Mouse (Mus musculus): ENCODE measurements at regions not wholly inside any gene's neighbourhood (a gene's known extent, or its start where the extent isn't known, plus 50 kb on each side); places are given as distances from the start of the nearest gene placed in this dataset.

DNA sequence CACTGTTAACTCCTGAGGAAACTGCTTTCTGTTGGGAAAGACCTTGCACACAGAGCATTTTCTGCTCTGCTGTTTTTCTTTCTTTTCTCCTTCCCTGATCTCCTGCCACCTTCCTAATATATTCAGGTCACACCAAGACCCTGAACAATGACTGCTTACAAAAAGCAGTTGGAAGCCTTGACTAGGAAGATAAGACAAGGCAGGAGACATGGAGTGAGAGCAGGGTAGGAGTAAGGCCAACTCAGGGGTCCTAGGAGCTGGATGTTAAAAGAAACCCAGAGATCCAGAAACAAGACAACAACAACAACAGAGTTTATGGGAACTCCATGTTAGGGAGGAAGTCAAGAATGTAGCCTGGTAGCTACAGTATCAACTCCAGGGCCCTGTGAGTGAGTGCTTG lies 426.9 kb downstream of the Sorl1 start:
- TF ChIP-seq GATA4 (IDR thresholded peaks at IDR 0.05; ENCODE audit: insufficient replicate concordance, low read length) = no peak

DNA sequence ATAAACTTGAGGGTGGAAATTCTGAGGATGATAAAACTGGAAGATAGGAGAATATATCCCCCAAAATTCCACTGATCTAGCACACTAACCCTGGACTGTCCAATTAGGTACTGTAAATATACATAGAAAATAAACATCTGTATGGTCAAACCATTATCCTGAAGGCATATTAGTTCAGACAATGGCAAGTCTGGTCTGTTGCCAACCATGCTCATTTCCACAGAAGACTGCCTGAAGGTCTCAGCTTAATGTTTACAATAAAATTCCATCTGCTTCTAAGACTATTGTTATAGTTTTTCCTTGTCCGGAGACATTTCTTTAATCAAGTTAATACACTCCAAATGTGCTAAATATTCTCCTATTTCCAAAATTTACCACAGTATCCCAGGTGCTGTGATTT lies 441.2 kb downstream of the Sorl1 start:
- TF ChIP-seq GATA4 (IDR thresholded peaks at IDR 0.05; ENCODE audit: insufficient replicate concordance, low read length) = no peak

DNA sequence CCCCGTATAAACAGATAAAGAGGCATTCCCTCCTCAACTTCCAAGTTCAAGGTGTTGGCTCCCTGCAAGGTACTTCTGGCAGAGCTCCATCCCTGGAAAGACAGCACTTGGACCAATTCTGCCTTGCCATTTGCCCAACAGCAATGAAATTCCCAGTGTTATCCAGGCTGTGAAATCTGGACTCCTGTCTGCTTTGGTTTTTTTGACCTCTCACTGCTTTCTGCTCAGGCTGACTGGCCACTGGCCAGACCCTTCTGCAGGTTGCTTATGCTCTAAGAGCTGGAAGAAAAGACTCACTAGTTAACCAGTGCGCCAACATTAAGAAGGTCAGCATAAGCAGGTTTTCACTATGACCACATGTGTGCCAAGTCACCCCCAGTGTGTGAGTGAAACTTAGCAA lies 448.4 kb downstream of the Sorl1 start:
- no peak for TF ChIP-seq GATA4 (IDR thresholded peaks at IDR 0.05; ENCODE audit: insufficient replicate concordance, low read length)

DNA sequence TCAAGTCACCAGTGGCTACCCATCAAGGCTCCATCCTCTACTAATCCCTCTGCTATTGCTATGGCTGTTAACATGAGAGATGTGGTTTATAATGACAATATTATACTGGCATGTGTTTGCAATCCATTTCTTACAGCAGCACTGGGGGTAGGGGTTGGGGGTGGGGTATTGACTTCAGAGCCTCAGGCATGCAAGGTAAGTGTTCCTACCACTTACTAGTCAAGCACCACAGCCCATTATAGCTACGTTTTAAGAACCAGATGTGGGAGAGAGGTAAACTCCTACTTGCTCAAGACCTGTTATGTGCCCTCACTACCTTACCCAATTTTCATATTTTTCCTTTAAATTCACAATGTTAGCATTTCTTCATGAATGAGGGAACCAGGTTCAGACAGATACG lies 451.1 kb downstream of the Sorl1 start:
- no peak for TF ChIP-seq GATA4 (IDR thresholded peaks at IDR 0.05; ENCODE audit: insufficient replicate concordance, low read length)

DNA sequence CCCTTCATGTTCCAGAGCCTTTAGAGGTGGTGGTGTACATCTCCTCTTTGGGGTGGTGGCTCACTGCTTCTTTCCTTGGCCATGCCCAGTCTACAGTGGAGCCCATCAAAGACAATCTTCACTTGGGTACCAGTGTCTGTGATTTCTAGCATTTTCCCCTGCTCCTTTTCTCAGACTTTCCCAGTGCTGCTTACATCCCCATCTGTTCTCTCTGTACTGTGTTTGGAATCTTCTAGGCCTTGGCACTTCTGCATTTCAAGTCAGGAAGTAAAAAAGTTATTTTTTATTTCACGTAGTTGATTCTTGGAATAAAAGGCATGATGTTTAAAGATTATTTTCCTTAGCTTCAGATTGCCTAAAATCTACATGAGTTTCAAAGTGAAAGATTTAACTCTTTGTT lies 455.4 kb downstream of the Sorl1 start:
- TF ChIP-seq GATA4 (IDR thresholded peaks at IDR 0.05; ENCODE audit: insufficient replicate concordance, low read length) = no peak

DNA sequence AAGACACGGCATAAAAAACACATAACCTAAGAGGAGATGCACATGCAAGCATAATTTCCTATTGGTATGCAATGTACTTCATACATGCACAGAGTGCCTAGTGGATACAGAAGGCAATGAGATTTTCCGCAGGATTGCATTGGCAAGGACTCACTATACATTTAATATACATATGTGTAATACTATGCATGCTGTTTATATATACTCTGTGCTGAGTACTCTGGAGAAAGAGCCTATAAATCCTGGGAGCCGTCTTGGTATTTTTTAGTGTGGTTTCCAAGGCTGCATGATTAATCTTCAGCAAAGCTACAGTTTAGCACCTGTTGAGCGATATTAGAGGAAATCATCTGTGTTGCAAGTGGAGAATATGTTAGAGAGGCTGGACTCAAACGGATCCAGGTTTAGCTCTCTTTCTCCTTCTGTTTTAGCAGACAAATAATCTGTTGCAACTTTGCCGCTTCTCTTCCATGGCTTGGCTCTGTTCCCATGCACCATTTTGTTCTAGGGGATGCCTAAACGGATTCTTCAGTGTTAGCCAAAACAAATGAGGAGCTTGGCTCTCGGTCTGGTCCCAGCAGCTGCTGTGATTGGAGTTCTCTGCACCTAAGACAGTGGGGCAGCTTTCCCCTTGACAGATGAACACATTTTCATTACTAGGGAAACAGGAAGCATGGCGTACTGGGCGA lies 459.0 kb downstream of the Sorl1 start:
- no peak for TF ChIP-seq GATA4 (IDR thresholded peaks at IDR 0.05; ENCODE audit: insufficient replicate concordance, low read length)

DNA sequence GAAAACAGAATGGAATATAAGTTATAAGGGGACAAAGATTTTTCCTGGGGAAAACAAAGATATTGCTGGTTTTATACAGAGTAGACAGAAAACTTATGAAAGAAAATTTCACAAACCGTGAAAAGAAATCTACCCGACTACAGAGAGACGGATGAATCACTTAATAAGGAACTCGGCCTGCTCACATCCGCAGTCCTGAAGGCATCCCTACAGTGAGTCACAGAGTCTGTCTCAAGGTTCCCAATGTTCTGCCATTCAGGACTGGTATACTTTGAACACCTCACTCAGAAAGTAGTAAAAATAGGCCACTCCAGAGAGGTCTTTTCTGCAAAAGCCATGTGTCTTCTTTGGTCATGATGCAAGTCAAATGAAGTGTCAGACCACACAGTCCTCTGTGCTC lies 463.5 kb downstream of the Sorl1 start:
- no peak for TF ChIP-seq GATA4 (IDR thresholded peaks at IDR 0.05; ENCODE audit: insufficient replicate concordance, low read length)

DNA sequence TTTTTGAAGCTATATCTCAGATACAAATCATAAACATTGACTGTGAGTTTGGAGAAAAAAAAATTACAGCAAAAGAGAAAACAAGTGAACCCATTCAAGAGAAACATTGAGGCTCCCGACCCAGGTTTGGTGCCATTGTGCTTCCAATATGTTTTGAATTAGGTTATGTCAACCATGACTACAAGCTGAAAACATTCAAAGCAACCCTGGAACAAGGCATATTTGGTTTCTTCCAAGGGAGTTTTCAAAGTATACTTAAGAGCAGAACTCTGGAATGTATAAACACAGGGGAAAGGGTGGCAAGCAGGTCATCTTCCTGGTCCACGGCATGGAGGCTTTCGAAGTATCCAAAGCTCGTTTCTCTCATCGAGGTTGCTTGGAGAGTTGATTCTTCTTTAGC lies 464.1 kb downstream of the Sorl1 start:
- no peak for TF ChIP-seq GATA4 (IDR thresholded peaks at IDR 0.05; ENCODE audit: insufficient replicate concordance, low read length)

DNA sequence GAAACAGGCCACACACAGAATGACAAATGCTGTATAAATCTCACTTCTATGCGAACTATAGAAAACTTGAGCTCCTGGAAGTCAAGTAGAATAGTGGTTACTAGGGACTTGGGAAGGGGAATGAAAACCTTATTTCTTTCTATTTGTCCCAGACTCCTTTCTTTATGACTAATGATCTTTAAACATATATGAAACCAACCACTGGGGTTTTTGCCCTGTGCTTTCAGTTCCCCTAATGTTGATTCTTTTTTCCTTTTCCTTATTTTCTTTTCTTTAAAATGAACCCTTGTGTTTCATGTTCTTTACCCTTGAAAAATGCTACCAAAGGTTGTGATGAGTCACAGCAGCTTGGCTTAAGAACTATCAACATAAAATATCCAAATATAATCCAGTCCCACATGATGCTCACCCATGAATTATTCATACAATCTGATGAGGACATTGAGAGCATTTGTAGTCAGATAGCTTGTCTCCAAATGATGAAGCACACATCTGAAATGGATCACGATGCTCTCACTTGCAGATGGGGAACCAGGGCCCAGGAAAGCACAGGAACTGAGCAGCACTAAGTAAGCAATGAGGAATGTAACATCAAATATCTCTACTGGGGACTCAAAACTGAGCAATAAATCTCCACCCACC lies 470.2 kb upstream of the Ubash3b start:
- TF ChIP-seq GATA4 (IDR thresholded peaks at IDR 0.05; ENCODE audit: insufficient replicate concordance, low read length) = no peak

DNA sequence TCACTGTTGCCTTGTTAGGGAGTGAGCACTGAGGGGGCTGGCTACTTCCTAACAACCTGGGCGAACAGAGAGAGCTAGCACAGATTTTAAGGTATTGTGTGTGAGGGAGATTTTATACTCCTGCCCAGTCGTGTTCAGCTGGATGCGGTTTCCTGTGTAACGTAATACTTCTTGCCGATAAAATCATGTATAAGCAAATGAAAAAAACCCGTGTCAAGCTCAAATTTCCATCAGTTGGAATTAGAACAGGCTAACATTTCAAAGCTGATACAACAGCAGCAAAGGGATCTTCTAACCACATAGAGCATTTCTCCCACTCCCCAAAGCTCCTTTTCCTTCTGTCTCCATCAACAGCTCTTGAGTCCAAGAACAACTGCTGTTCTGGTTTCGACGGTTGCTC lies 459.8 kb upstream of the Ubash3b start:
- TF ChIP-seq GATA4 (IDR thresholded peaks at IDR 0.05; ENCODE audit: insufficient replicate concordance, low read length) = no peak

DNA sequence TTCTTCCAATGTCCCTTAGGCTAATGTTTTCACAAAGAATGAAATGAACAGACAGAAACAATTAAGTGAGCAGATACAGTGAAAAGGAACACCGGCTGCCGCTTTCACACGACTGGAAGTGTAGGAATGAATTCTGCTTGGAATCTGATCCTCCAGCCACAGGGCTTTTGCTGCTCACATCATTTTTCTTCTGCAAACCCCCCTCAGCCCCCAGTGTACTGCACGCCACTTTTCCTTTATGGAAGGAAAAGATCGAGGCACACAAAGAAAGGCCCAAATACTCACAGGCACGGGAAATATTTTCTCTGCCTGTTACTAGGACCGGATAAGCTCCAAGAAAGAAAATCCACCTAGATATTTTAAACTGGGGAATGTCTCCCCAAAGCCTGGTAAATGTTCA lies 452.5 kb upstream of the Ubash3b start:
- no peak for TF ChIP-seq GATA4 (IDR thresholded peaks at IDR 0.05; ENCODE audit: insufficient replicate concordance, low read length)

DNA sequence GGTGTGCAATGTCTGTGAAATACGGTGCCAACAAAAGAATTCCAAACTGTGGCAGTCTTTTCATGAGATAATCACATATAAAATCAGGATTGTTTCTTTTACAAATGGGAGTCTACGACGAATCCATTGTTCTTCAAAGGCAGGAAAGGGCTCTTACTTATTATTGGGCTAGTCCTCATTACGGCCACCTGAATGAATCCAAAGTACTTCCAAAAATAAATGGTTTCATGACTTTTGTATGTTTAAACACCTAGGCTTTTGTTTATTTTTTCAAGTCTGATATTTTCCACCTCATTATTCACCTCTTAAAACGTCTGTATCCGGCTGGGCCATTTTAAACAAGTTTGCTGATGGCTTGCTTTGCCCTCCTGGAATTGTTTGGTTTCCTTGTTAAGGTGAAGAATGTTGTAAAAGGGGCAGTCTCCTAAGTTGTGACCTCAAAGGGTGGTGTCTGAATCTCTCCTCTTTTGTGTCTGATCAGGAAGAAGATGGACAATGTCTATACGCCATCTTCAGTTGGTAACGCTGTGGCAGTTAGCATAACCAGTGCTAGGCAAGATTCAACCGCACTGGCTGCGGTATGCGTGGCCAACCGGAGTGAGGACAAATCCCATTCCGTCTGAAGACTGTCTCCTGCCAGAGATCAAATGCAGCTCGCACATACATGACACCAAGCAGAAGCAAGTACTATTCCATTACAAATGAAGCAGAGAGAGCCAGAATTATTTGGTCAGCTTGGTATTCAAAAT lies 451.5 kb upstream of the Ubash3b start:
- TF ChIP-seq GATA4 (IDR thresholded peaks at IDR 0.05; ENCODE audit: insufficient replicate concordance, low read length) = no peak

DNA sequence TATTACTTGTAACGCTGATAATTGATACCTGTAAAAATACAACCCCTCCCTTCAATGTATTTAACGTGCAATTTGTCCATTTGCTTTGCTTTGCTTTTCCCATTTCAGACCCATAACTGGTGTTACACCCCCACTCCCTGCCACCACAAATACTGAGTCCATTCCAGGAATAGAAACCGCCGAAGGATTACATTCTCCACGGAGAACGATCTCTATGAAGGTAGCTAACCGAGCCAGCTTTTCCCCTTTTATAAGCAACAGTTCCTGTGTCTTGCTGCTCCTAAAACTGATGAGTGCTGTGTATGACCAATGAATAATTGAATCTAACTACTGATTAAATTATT lies 450.9 kb upstream of the Ubash3b start:
- TF ChIP-seq GATA4 (IDR thresholded peaks at IDR 0.05; ENCODE audit: insufficient replicate concordance, low read length) = no peak

DNA sequence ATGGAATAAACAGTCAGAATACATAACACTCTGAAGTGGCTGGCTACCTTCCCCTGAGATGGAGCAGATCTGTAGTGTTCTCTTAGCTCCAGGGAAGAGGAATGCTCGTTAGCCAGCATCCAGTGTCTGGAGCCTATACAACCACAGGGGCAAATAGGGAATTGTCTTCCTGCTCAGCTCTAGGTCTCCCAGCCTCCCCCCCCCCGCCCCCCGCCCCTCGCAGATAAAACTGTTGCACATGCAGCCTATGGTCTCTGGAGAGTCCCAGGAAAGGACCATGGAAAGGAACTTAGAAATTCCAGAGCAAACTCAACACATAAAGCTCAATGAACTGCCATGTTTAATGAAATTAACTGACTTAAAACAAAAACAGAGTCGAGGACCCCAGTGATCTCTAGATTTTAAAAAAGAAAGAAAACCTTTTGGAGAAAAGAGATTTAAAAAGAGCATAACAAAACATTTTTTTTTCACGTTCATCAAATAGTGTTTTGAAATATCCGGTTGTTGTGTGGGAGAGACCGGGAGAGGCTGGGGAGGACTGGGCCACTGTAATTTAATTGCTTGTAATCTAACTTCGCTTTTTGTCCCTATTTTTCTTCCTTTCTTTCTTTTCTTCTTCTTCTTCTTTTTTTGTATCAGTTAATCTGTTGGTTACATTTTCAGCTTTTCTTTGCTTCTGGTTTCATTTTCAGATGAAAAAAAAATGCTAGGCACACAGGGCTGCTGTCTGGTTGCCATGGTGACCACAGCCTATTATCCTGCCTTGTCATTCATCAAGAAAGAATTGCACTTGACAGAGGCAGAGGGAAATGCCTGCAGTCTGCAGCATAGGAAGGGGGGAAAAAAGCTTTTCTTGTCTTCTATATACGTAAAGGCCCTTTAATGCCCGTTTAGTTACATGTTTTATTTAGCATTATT lies 450.3 kb upstream of the Ubash3b start:
- no peak for TF ChIP-seq GATA4 (IDR thresholded peaks at IDR 0.05; ENCODE audit: insufficient replicate concordance, low read length)

DNA sequence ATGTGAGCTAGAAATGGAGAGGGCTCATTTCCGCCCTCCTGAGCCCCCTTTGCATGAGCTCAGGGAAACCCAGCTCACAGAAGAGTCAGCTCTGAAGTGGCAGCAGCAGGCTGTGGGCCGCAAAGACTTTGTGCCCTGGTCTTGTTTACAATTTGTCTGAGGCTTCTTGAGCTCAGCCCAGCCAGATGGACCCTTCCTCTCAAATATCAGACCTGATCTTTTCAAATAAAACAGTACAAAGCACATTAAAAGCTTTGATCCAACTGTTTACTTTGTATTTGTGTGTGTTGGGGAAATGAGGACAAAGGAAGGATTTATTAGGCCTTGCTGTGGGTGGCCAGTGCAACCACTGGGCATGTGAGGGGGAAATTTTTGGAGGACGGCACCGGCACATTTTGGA lies 448.9 kb upstream of the Ubash3b start:
- TF ChIP-seq GATA4 (IDR thresholded peaks at IDR 0.05; ENCODE audit: insufficient replicate concordance, low read length) = no peak

All from liver, adult (tissue).